ENCODE assay signal across 12 mouse cellular contexts in genomic region chr17:67127530-67127929, GRCm38 (mm10).
DNase-seq lines count a peak whose midpoint lies in the region; ATAC-seq lines count a peak whose summit lies in the region.
"Had no signal": no experiment of that assay in that cellular context is flagged by ENCODE, and none has a peak within 500 bp of the region (broad histone marks: within the 10 kb centered on the region; RNA-seq: fewer than 3 reads in every experiment).

No protein-coding gene starts in this region.

- H3K9me3 ChIP-seq in hindbrain, embryonic 14.5 days (ENCODE audit: control insufficient read depth, low read length): no peaks in the 10 kb centered on the region
- H3K9me3 ChIP-seq: stomach, embryonic 15.5 days had no signal

- H3K4me1 ChIP-seq in hindbrain, embryonic 14.5 days (replicated peaks; ENCODE audit: control insufficient read depth, insufficient read depth, low read length): no peaks in the 10 kb centered on the region
- H3K4me1 ChIP-seq: stomach, embryonic 15.5 days had no signal

- H3K27ac ChIP-seq in hindbrain, embryonic 14.5 days: no peak overlapping the region
- H3K27ac ChIP-seq: stomach, embryonic 15.5 days had no signal

- ATAC-seq in activated CD4-positive, CD25-positive, alpha-beta regulatory T cell, adult 4 months: no peak
- no peak for ATAC-seq in hindbrain, embryonic 14.5 days (ENCODE audit: low FRiP score)

- no peak overlapping the region for H3K9ac ChIP-seq in hindbrain, embryonic 14.5 days
- H3K9ac ChIP-seq: stomach, embryonic 15.5 days had no signal

- WGBS in hindbrain, embryonic 14.5 days: 69% methylated on average over 7 of the region's 7 CpGs

- no peaks in the 10 kb centered on the region for H3K27me3 ChIP-seq in hindbrain, embryonic 14.5 days (ENCODE audit: control insufficient read depth, insufficient read depth, low read length)
- H3K27me3 ChIP-seq: stomach, embryonic 15.5 days had no signal

- peak; percentile 17 to 52 for DNase-seq in frontal cortex, postnatal 36 days (ENCODE audit: low spot score in 2 of 2)
- no peak for DNase-seq in frontal cortex, postnatal 25 days (ENCODE audit: low spot score in 2 of 2)
- peak; percentile 70 for DNase-seq in brain, embryonic 18.5 days (ENCODE audit: low read depth, low spot score)
- peak; percentile 28 to 36 for DNase-seq in cerebellum, postnatal 25 days
- peak; percentile 7 to 28 for DNase-seq in left cerebral cortex, adult 18-20 months (ENCODE audit: low spot score in 2 of 2)
- DNase-seq in B cell, adult 2 months: no peak
- DNase-seq in hindbrain, embryonic 14.5 days (ENCODE audit: low spot score): no peak
- DNase-seq: adrenal gland, postnatal 14 days; gastrocnemius, postnatal 14 days; kidney, adult 8-10 months had no signal

- H3K4me2 ChIP-seq in hindbrain, embryonic 14.5 days (replicated peaks): no peak overlapping the region
- H3K4me2 ChIP-seq: stomach, embryonic 15.5 days had no signal

- H3K4me3 ChIP-seq in hindbrain, embryonic 14.5 days (replicated peaks; ENCODE audit: low read length): no peak overlapping the region
- H3K4me3 ChIP-seq: stomach, embryonic 15.5 days had no signal

- no peaks in the 10 kb centered on the region for H3K36me3 ChIP-seq in hindbrain, embryonic 14.5 days (replicated peaks; ENCODE audit: control insufficient read depth, insufficient read depth)
- H3K36me3 ChIP-seq: stomach, embryonic 15.5 days had no signal

Comparison
In these comparisons a context has a peak if more than half of its experiments do, and no peak if none do; other contexts are left out.
1. DNase-seq: peak in frontal cortex, postnatal 36 days (2 of 2), brain, embryonic 18.5 days (single experiment), cerebellum, postnatal 25 days (2 of 2) and left cerebral cortex, adult 18-20 months (2 of 2); none in frontal cortex, postnatal 25 days (0 of 2), B cell, adult 2 months (0 of 2) and hindbrain, embryonic 14.5 days (single experiment).